Mouse (Mus musculus) lung, postnatal 4 days (tissue): ENCODE data around the gene Hapln4.

Experiments used
- DNase-seq, 2 experiments: peaks; one replicate each; pipeline ENCODE4 v3.0.0; 2021

Hapln4 gene

GRCm38 (mm10) chr8:70139981-70140380, 56.7 kb downstream of the Hapln4 start:
- DNase-seq = no peak
